Mouse (Mus musculus): ENCODE data around the gene Gm28079.
"Not testable (repeated sequence)": the region's sequence is repeated elsewhere in the genome, so short reads cannot be mapped to it uniquely, and the experiment has no call there.

The Gm28079 gene

GRCm38 (mm10) chrY:70014799-70015198, at the start of gene Gm28079:
Gm28079 (minus strand) TSS chrY:70014899.
- DNase-seq (ENCODE audit: extremely low read depth, low read depth) = not testable (repeated sequence)

Measured in MEL-GATA-1-ER (cell line).